Mouse (Mus musculus): ENCODE measurements around the gene Tspan11. TPM values are rescaled to one million over a fixed set of nuclear protein-coding genes. Genes with fewer than 3 reads are reported as not detected.

Tspan11 gene
- polyA plus RNA-seq, 1 experiment from 2014 or later: 7.8 TPM

DNA sequence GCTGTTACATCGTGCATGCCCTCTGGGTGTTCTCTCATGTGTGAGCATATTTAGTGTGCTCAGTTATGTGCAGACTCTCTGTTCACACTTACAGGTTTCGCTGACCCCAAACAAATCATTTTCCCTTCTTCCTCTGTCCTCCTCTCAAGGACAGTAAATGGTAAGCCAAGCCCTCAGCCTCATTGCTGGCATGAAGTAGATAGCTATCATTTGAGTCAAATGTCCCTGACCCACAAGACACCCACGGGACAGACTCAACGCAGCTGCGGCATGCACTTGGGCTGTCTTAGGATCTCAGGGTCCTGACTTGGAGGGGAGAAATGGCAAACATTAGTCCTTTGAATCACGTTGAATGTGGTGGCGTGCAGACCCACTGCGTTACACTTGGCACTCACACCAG lies 55.0 kb downstream of the Tspan11 start:
- H3K4me3 ChIP-seq (ENCODE audit: low read length): no peak overlapping the region
- H3K4me1 ChIP-seq (ENCODE audit: insufficient read depth, low read length): no peaks in the 10 kb centered on the region
- no peak overlapping the region for H3K9ac ChIP-seq (replicated peaks; ENCODE audit: low read length)
- ATAC-seq (ENCODE audit: low FRiP score, low TSS enrichment): no peak
- H3K36me3 ChIP-seq (ENCODE audit: insufficient read depth, low read length): no peaks in the 10 kb centered on the region
- no peaks in the 10 kb centered on the region for H3K27me3 ChIP-seq (ENCODE audit: insufficient read depth, low read length)
- no peak overlapping the region for H3K27ac ChIP-seq (ENCODE audit: low read length)
- H3K9me3 ChIP-seq (ENCODE audit: low read length): no peaks in the 10 kb centered on the region
- 83% methylated on average over 8 of the region's 8 CpGs for WGBS
- no peak overlapping the region for H3K4me2 ChIP-seq (replicated peaks; ENCODE audit: low read depth, low read length)

DNA sequence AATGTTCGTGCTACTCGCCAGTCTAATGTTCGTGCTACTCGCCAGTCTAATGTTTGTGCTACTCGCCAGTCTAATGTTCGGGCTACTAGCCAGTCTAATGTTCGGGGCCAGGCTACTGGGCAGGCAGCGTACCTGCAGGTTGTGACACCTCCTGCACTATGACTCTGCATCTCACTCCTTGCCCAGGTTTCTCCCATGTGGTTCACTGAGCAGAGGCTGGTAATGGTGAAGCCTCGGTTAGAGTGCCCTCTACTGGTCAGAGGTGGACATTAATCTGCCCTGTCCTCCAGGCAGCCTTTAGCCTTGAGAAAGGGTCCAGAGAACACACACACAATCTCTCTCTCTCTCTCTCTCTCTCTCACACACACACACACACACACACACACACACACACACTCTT lies 58.3 kb downstream of the Tspan11 start:
- no peaks in the 10 kb centered on the region for H3K4me1 ChIP-seq (ENCODE audit: insufficient read depth, low read length)
- H3K27me3 ChIP-seq (ENCODE audit: insufficient read depth, low read length): no peaks in the 10 kb centered on the region
- no peak overlapping the region for H3K9ac ChIP-seq (replicated peaks; ENCODE audit: low read length)
- 54% methylated on average over 9 of the region's 9 CpGs for WGBS
- no peaks in the 10 kb centered on the region for H3K36me3 ChIP-seq (ENCODE audit: insufficient read depth, low read length)
- H3K4me2 ChIP-seq (replicated peaks; ENCODE audit: low read depth, low read length): no peak overlapping the region
- peak; percentile 85; the same call in 1 of the 2 replicates for ATAC-seq (ENCODE audit: low FRiP score, low TSS enrichment)
- H3K4me3 ChIP-seq (ENCODE audit: low read length): no peak overlapping the region
- H3K27ac ChIP-seq (ENCODE audit: low read length): no peak overlapping the region
- H3K9me3 ChIP-seq (ENCODE audit: low read length): no peaks in the 10 kb centered on the region

DNA sequence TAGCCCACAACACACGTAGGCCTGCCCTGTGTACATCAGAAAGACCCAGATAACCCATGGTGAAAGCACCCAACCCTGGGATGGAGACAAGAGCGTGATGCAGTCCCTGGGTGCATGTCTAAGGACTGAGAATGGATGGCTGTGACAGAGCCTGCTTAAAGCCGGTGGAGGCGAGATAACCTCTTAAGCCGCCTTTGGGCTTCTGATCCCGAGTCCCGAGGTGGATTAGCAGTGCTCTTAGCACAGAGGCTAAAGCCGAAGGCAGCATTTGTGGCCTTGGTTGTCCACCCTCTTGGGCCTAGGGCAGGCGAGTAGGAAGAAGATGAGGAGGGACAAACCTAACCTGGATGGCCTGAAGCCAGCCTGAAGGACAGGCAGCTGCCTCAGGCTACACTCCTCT lies 61.3 kb downstream of the Tspan11 start:
- H3K27ac ChIP-seq (ENCODE audit: low read length): no peak overlapping the region
- H3K4me3 ChIP-seq (ENCODE audit: low read length): no peak overlapping the region
- no peak for ATAC-seq (ENCODE audit: low FRiP score, low TSS enrichment)
- H3K4me1 ChIP-seq (ENCODE audit: insufficient read depth, low read length): no peaks in the 10 kb centered on the region
- H3K9me3 ChIP-seq (ENCODE audit: low read length): no peaks in the 10 kb centered on the region
- 94% methylated on average over 9 of the region's 9 CpGs for WGBS
- H3K36me3 ChIP-seq (ENCODE audit: insufficient read depth, low read length): no peaks in the 10 kb centered on the region
- H3K4me2 ChIP-seq (replicated peaks; ENCODE audit: low read depth, low read length): no peak overlapping the region
- H3K27me3 ChIP-seq (ENCODE audit: insufficient read depth, low read length): no peaks in the 10 kb centered on the region
- H3K9ac ChIP-seq (replicated peaks; ENCODE audit: low read length): no peak overlapping the region

DNA sequence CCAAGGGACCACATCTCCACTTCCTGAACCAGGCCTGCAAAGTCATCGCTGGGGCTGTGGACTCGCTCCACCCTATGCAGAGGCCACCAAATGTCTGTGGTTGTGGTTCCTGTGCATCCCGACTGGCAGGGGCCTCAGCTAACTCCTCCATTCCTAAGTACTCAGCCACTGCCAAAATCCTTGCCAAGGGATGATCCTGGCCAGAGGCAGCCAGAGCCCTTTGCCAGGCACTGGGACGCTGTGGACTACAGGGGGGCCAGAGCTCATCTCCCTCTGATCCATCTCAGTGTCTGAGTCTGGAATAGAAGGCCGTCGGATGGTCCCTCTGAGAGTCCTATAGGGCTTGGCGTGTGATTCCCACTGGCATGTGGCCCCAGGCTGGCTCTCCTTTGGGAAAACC lies 62.5 kb downstream of the Tspan11 start:
- Histone ChIP-seq H3K27ac (ENCODE audit: low read length) (no peak overlapping the region), H3K4me2 (replicated peaks; ENCODE audit: low read depth, low read length) (no peak overlapping the region), H3K4me3 (ENCODE audit: low read length) (no peak overlapping the region), H3K4me1 (ENCODE audit: insufficient read depth, low read length) (no peaks in the 10 kb centered on the region), H3K36me3 (ENCODE audit: insufficient read depth, low read length) (no peaks in the 10 kb centered on the region), H3K9ac (replicated peaks; ENCODE audit: low read length) (no peak overlapping the region), H3K27me3 (ENCODE audit: insufficient read depth, low read length) (no peaks in the 10 kb centered on the region), H3K9me3 (ENCODE audit: low read length) (no peaks in the 10 kb centered on the region)
- ATAC-seq (ENCODE audit: low FRiP score, low TSS enrichment): no peak
- WGBS: 91% methylated on average over 7 of the region's 7 CpGs

DNA sequence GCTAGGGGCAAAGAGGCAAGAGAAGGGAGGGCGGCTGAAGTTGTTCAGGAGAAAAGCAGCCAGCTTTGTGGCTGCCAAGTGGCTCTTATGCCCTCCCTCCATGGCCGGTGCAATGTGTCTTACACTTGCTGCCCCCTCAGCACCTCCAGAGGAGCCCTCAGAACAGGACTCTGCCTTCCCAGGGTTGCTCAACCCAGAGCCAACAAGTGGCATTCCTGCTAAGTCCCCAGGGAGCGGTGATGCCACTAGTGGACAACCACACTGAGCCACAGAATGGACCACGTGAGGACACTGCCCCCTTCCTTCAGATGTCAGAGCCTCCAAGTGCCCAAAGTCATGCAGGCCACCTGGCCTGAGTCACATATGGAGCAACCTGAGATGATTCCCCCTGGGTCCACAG lies 65.7 kb downstream of the Tspan11 start:
- Histone ChIP-seq H3K4me2 (replicated peaks; ENCODE audit: low read depth, low read length) (no peak overlapping the region), H3K27ac (ENCODE audit: low read length) (no peak overlapping the region), H3K4me1 (ENCODE audit: insufficient read depth, low read length) (no peaks in the 10 kb centered on the region), H3K9ac (replicated peaks; ENCODE audit: low read length) (no peak overlapping the region), H3K27me3 (ENCODE audit: insufficient read depth, low read length) (no peaks in the 10 kb centered on the region), H3K9me3 (ENCODE audit: low read length) (no peaks in the 10 kb centered on the region), H3K36me3 (ENCODE audit: insufficient read depth, low read length) (no peaks in the 10 kb centered on the region), H3K4me3 (ENCODE audit: low read length) (no peak overlapping the region)
- no peak for ATAC-seq (ENCODE audit: low FRiP score, low TSS enrichment)
- WGBS: 70% methylated on average over 4 of the region's 4 CpGs

DNA sequence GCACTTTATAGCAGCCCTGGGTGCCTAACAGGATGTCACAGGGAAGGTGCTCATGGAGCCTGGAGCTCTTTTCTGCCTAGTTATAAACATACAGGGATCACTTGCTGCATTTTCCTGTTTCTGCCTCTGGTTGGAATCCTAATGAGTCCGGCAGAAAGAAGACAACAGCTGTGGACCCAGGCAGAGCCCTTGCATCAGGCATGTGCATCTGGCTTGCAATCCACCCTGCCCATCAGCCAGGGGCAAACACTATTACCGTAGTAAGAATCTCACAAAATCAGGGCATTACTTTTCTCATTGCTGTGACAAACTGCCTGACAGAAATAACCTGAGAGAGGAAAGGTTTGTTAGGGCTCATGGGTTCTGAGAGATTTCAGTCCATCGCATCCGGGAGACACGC lies 68.8 kb downstream of the Tspan11 start:
- H3K4me1 ChIP-seq (ENCODE audit: insufficient read depth, low read length): no peaks in the 10 kb centered on the region
- no peaks in the 10 kb centered on the region for H3K27me3 ChIP-seq (ENCODE audit: insufficient read depth, low read length)
- H3K9me3 ChIP-seq (ENCODE audit: low read length): no peaks in the 10 kb centered on the region
- H3K4me2 ChIP-seq (replicated peaks; ENCODE audit: low read depth, low read length): no peak overlapping the region
- ATAC-seq (ENCODE audit: low FRiP score, low TSS enrichment): no peak
- 71% methylated on average over 5 of the region's 5 CpGs for WGBS
- H3K9ac ChIP-seq (replicated peaks; ENCODE audit: low read length): no peak overlapping the region
- no peak overlapping the region for H3K27ac ChIP-seq (ENCODE audit: low read length)
- no peak overlapping the region for H3K4me3 ChIP-seq (ENCODE audit: low read length)
- H3K36me3 ChIP-seq (ENCODE audit: insufficient read depth, low read length): 0 out of 2 replicates have a peak, but pooled peaks cover 1% of the 10 kb centered on the region

DNA sequence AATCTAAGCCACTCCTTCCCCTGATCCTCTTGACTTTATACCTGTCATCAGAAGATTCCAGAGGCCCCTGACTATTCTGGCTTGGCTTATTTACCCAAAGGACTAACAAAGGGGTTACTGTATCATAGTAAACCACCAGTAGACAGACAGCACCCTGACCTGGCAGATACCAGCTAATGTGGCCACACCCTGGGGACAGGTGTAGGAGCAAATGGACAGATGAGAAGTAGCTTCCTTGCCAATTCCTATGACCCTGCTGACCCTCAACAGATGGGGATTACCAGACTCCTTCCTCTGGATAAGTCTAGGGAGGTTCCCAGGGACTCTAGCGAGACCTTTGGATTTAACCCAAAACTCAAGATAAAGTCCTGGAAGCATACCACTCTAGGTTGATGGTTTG lies 72.8 kb downstream of the Tspan11 start:
- 86% methylated on average over 1 of the region's 1 CpGs for WGBS

DNA sequence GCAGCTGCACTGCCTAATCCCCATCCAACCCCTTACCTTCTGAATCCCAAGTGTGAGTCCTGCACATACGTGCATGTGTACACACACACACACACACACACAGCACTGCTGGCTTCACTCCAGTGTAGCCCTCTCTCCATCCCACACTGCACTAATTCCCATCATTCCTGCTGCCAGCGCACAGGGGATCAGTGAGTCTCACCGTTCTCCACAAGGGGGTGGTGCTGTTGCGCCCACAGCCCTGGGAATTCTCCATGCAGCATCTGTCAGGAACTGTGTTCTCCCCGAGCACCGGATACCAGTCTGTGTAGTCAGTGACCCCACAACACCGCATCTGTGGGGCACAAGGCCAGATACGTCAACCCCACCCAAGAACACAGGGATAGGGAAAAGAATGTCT lies 78.1 kb downstream of the Tspan11 start:
- no peak for ATAC-seq (ENCODE audit: low FRiP score, low TSS enrichment)
- Histone ChIP-seq H3K27me3 (ENCODE audit: insufficient read depth, low read length) (no peaks in the 10 kb centered on the region), H3K27ac (ENCODE audit: low read length) (no peak overlapping the region), H3K9me3 (ENCODE audit: low read length) (no peaks in the 10 kb centered on the region), H3K4me3 (ENCODE audit: low read length) (no peak overlapping the region), H3K4me2 (replicated peaks; ENCODE audit: low read depth, low read length) (no peak overlapping the region), H3K36me3 (ENCODE audit: insufficient read depth, low read length) (peaks cover 30% of the 10 kb centered on the region), H3K9ac (replicated peaks; ENCODE audit: low read length) (no peak overlapping the region), H3K4me1 (ENCODE audit: insufficient read depth, low read length) (no peaks in the 10 kb centered on the region)
- 57% methylated on average over 8 of the region's 8 CpGs for WGBS

More for the DNA sequence above, 72.8 kb downstream of the Tspan11 start:
- Histone ChIP-seq H3K27ac (ENCODE audit: low read length) (no peak overlapping the region), H3K9ac (replicated peaks; ENCODE audit: low read length) (no peak overlapping the region), H3K27me3 (ENCODE audit: insufficient read depth, low read length) (no peaks in the 10 kb centered on the region), H3K36me3 (ENCODE audit: insufficient read depth, low read length) (peaks cover 22% of the 10 kb centered on the region), H3K4me3 (ENCODE audit: low read length) (no peak overlapping the region), H3K9me3 (ENCODE audit: low read length) (no peaks in the 10 kb centered on the region), H3K4me2 (replicated peaks; ENCODE audit: low read depth, low read length) (no peak overlapping the region), H3K4me1 (ENCODE audit: insufficient read depth, low read length) (no peaks in the 10 kb centered on the region)
- ATAC-seq (ENCODE audit: low FRiP score, low TSS enrichment): no peak

DNA sequence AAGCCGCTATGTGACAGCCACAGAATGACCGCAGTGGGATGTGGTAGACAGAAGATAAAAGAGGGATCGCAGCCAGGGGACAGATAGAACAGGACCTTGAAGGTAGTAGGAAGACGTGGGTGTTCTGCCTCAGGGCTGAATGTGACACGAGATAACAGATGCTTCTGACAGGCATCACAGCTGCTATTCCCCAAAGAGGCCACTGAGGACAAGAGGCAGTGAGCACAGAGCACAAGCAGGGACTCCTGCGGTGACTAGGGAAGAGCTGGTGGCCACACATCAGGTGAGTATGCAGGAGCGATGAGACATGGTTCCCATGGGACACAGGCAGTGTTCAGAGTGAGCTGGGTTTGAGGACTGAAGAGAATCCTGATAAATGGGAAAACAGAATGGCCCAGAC lies 82.3 kb downstream of the Tspan11 start:
- no peak overlapping the region for H3K27ac ChIP-seq (ENCODE audit: low read length)
- no peaks in the 10 kb centered on the region for H3K27me3 ChIP-seq (ENCODE audit: insufficient read depth, low read length)
- peaks cover 13% of the 10 kb centered on the region for H3K36me3 ChIP-seq (ENCODE audit: insufficient read depth, low read length)
- H3K4me1 ChIP-seq (ENCODE audit: insufficient read depth, low read length): peaks cover 15% of the 10 kb centered on the region
- 82% methylated on average over 7 of the region's 7 CpGs for WGBS
- no peak for ATAC-seq (ENCODE audit: low FRiP score, low TSS enrichment)
- no peaks in the 10 kb centered on the region for H3K9me3 ChIP-seq (ENCODE audit: low read length)
- no peak overlapping the region for H3K4me2 ChIP-seq (replicated peaks; ENCODE audit: low read depth, low read length)
- no peak overlapping the region for H3K4me3 ChIP-seq (ENCODE audit: low read length)
- H3K9ac ChIP-seq (replicated peaks; ENCODE audit: low read length): no peak overlapping the region

DNA sequence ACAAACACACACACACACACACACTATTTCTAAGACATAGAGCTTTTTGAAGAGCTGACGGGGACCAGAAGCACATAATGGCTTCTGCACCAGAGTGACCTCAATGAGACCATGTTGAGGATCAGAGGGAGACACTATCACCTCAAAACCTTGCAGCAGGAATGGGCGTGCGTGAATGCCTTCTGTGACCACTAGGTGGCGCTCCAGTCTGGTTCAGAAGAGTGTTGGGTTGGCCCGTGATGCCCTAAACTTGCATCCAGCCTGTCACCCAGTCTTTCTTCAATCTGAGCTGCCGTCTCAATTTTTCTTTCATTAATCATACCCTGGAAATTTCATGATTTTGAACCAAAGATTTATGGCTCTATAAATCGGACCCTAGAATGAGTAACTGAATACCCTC lies 82.7 kb downstream of the Tspan11 start:
- WGBS: 9% methylated on average over 7 of the region's 7 CpGs

DNA sequence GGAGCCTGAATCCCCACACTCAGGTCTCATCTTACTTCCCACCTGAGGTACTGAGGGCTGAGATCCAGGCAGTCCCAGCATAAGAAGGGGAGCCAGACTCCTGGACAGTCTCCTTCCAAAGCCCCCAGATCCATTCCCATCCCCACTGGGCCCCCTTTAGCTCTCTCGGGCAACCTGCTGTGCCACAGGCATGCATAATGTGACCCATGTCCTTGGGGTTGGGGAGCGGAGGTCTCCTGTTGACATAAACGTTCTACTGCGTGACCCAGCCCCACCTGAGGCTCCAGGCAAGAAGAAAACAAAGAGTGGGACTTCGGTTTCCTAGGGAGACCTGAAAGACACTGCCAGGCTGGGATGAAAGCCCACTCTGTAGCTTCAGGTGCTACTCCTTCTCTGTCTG lies 83.5 kb downstream of the Tspan11 start:
- Histone ChIP-seq H3K4me2 (replicated peaks; ENCODE audit: low read depth, low read length) (no peak overlapping the region), H3K27ac (ENCODE audit: low read length) (no peak overlapping the region), H3K36me3 (ENCODE audit: insufficient read depth, low read length) (peaks cover 8% of the 10 kb centered on the region), H3K9me3 (ENCODE audit: low read length) (no peaks in the 10 kb centered on the region), H3K9ac (replicated peaks; ENCODE audit: low read length) (no peak overlapping the region), H3K4me1 (ENCODE audit: insufficient read depth, low read length) (peaks cover 20% of the 10 kb centered on the region), H3K27me3 (ENCODE audit: insufficient read depth, low read length) (no peaks in the 10 kb centered on the region), H3K4me3 (ENCODE audit: low read length) (no peak overlapping the region)
- no peak for ATAC-seq (ENCODE audit: low FRiP score, low TSS enrichment)
- WGBS: 53% methylated on average over 5 of the region's 5 CpGs

More for the DNA sequence above, 82.7 kb downstream of the Tspan11 start:
- Histone ChIP-seq H3K4me2 (replicated peaks; ENCODE audit: low read depth, low read length) (no peak overlapping the region), H3K36me3 (ENCODE audit: insufficient read depth, low read length) (peaks cover 9% of the 10 kb centered on the region), H3K9me3 (ENCODE audit: low read length) (no peaks in the 10 kb centered on the region), H3K9ac (replicated peaks; ENCODE audit: low read length) (no peak overlapping the region), H3K27me3 (ENCODE audit: insufficient read depth, low read length) (no peaks in the 10 kb centered on the region), H3K4me1 (ENCODE audit: insufficient read depth, low read length) (peaks cover 18% of the 10 kb centered on the region), H3K27ac (ENCODE audit: low read length) (no peak overlapping the region), H3K4me3 (ENCODE audit: low read length) (no peak overlapping the region)
- ATAC-seq (ENCODE audit: low FRiP score, low TSS enrichment): peak; percentile 28; the same call in 1 of the 2 replicates
